Mouse (Mus musculus) CD4-positive, CD25-positive, alpha-beta regulatory T cell, adult 9 weeks (primary cell): ENCODE data around the gene Itpripl1. TPM values are rescaled to one million over a fixed set of nuclear protein-coding genes. Genes with fewer than 3 reads are reported as not detected.

ENCODE experiments used
- polyA plus RNA-seq: library from polyadenylated mRNA; unstranded; fragments of 100-300 nt; shearing (Covaris generic); gene quantifications from one replicate; pipeline ENCODE4 v1.2.1, GENCODE M21; 2017

The Itpripl1 gene
- polyA plus RNA-seq: 8.7 TPM

GRCm38 (mm10) chr2:127143158-127144063, at the start of gene Itpripl1:
Gene Itpripl1, minus strand, starts transcription at chr2:127143442.

DNA sequence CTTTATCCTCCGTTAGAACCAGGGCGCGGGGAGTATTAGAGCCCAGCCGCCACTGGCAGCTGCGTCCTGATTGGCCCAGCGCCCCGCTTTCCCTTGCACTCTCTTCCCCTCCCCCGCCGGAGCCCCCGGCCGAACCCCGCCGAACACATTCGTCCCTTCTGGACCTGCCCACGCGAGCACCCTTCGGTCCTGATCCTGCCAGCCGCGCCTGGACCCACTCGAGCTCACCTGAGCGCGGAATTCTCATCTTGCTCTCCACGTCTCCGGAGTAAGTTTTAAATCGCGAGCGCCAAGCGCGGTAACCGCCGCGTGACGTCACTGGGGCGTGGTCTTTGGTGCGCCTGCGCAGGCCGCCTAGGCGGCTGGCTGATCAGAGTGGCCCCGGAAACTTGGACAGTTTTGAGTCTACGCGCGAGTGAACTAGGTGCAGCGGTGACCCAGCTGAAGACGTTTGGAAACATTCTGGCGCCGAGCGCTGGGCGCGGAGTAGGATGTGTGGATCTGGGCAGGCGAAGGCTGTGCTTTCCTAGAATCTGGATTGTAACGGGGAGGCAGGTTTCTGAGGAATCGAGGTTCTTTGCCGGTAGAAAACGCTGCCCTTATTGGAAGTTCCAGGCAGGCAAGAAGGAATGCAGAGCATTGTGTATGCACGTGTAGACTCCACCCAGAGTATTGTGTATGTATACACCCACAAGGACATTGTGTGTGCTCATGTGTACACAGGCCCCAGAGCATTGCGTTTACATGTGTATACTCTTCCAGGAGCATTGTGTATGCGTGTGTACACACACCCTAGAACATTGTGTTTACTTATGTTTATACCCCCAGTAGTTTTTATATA, 9.4 kb downstream of the Itpripl1 start, which contains the start of gene Ncaph:
Ncaph (minus strand) TSS at position 334 of the 841 bp plus-strand sequence.

Other genes with a start within 250 kb of the Itpripl1 start
- gene Sppl2a, start 210.2 kb downstream of the Itpripl1 start, polyA plus RNA-seq: 68.1 TPM
- gene Ap4e1, start 134.7 kb downstream of the Itpripl1 start, polyA plus RNA-seq: 22.1 TPM
- 85.0 TPM for gene Blvra, start 72.8 kb downstream of the Itpripl1 start, polyA plus RNA-seq
- gene Ncaph, start 9.5 kb downstream of the Itpripl1 start, polyA plus RNA-seq: 6.7 TPM
- gene 1810024B03Rik, start 64.8 kb upstream of the Itpripl1 start, polyA plus RNA-seq: 1.4 TPM
- 129 TPM for gene Snrnp200, start 64.9 kb upstream of the Itpripl1 start, polyA plus RNA-seq
- gene Ciao1, start 104.4 kb upstream of the Itpripl1 start, polyA plus RNA-seq: 119 TPM
- gene Tmem127, start 104.5 kb upstream of the Itpripl1 start, polyA plus RNA-seq: 23.9 TPM
- gene Stard7, start 126.8 kb upstream of the Itpripl1 start, polyA plus RNA-seq: 28.4 TPM
- gene Dusp2, start 192.7 kb upstream of the Itpripl1 start, polyA plus RNA-seq: 16.4 TPM
- 0.33 TPM for gene Astl, start 195.2 kb upstream of the Itpripl1 start, polyA plus RNA-seq
- not detected for gene Adra2b, start 219.8 kb upstream of the Itpripl1 start, polyA plus RNA-seq